Mouse (Mus musculus) neural tube, embryonic 12.5 days (tissue): ENCODE data around the gene Rnf220. TPM values are rescaled to one million over a fixed set of nuclear protein-coding genes. Genes with fewer than 3 reads are reported as not detected.
A peak's percentile ranks its signal among the peaks of the same experiment; 100 is the strongest.

ENCODE experiments used
- ATAC-seq: fragments of 200-750 bp; cut with Nextera tagmentation; 2 replicates; pipeline ENCODE4 v1.8.0; 2017; ENCODE audit warnings: low read depth, mild to moderate bottlenecking, moderate TSS enrichment, moderate library complexity; ENCODE audit not compliant: low FRiP score
- H3K27ac ChIP-seq: fragments of 300-500 bp; sonication (generic); 2 replicates; pipeline ENCODE4 v1.5.1; 2016
- H3K27me3 ChIP-seq: fragments of 300-500 bp; sonication (generic); replicated peaks from 2 replicates; pipeline ENCODE4 v1.6.1; 2016; ENCODE audit warnings: mild to moderate bottlenecking
- H3K36me3 ChIP-seq: fragments of 300-500 bp; sonication (generic); 2 replicates; pipeline ENCODE4 v1.6.1; 2016; ENCODE audit warnings: mild to moderate bottlenecking
- H3K4me1 ChIP-seq: fragments of 300-500 bp; sonication (generic); 2 replicates; pipeline ENCODE4 v1.6.1; 2016
- H3K4me2 ChIP-seq: fragments of 300-500 bp; sonication (generic); replicated peaks from 2 replicates; pipeline ENCODE4 v1.6.1; 2016; ENCODE audit warnings: mild to moderate bottlenecking
- H3K4me3 ChIP-seq: fragments of 300-500 bp; sonication (generic); 2 replicates; pipeline ENCODE4 v1.5.1; 2016
- H3K9ac ChIP-seq: fragments of 300-500 bp; sonication (generic); 2 replicates; pipeline ENCODE4 v1.6.1; 2016; ENCODE audit warnings: mild to moderate bottlenecking
- H3K9me3 ChIP-seq: fragments of 300-500 bp; sonication (generic); 2 replicates; pipeline ENCODE4 v1.6.1; 2016; ENCODE audit warnings: mild to moderate bottlenecking
- WGBS: fragments of 180-500 bp; shearing (Covaris S2); methylation state at CpG from one replicate; pipeline ENCODE4 v1.1.7; 2016; 5-methylcytosine and 5-hydroxymethylcytosine counted together
- polyA plus RNA-seq: library from polyadenylated mRNA; unstranded; fragments of >200 nt; fragmentation: Nextera tagmentation; extraction: Ambion mirVana; gene quantifications from 2 replicates; pipeline ENCODE4 v1.2.1, GENCODE M21; 2016

Rnf220 gene
- polyA plus RNA-seq, 1 experiment from 2014 or later = 111 TPM

DNA sequence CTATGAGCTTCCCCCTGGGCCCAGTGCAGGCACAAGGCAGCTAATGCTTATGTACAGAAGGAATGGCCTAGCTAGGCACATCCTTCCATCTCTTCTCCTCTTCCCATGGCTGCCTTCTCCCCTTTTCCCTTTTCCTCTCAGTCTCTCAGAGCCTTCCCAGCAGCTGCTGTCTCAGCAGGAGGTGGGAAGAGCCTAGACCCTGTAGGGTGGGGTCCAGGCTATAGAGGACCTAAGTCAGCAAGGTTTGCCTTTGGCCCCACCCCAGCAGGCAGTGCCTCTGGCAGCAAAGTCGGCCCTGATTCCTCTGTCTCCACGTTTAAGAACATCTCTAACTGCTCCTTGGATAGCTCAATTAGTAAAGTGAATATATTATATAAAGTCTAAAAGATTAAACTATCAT, 147.5 kb downstream of the Rnf220 start:
- H3K4me1 ChIP-seq = peaks cover 11% of the 10 kb centered on the region
- H3K9me3 ChIP-seq = no peaks in the 10 kb centered on the region
- no peaks in the 10 kb centered on the region for H3K36me3 ChIP-seq
- ATAC-seq = no peak
- H3K27ac ChIP-seq = no peak overlapping the region
- no peak overlapping the region for H3K4me3 ChIP-seq
- no peak overlapping the region for H3K4me2 ChIP-seq
- no peak overlapping the region for H3K9ac ChIP-seq
- WGBS = 42% methylated on average over 2 of the region's 2 CpGs
- H3K27me3 ChIP-seq = peaks cover 49% of the 10 kb centered on the region

DNA sequence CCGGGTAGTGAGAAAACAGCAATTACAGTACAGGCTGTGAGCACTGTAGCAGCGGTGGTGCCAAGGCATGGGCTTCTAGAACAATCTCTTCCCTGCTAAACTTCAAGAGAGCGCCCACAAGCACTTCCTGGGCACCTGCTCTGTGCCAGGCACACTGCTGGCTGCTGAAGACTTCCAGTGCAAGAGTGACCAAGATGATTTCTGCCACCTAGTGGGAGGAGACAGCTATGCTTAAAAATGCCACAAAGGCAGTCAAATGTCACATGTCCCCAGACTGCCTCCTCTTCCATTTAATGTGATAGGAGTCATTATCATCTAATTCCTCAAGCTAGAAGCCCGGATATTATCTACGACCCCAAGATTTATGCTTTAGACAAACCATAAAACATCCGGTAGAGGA, 150.8 kb downstream of the Rnf220 start:
- WGBS = 51% methylated on average over 6 of the region's 6 CpGs

DNA sequence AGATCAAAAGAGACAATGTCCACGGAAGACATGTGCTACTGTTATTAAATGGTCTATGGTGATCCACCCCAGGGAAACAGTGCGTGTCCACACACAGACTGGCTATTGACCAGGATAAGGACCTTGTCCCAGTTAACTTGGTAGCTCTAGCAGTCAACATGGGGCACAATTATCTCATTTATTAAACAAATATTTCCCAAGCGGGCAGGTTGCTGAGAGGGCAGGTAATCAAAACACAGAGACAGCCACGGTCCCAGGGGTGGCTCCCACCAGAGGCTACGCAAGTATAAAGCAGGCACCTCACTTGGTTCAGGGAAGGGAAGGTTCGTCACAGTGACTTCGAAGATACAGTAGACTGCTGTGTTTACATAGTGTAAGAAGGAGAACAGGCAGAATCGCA, 153.5 kb downstream of the Rnf220 start:
- Histone ChIP-seq H3K4me3 (no peak overlapping the region), H3K36me3 (no peaks in the 10 kb centered on the region), H3K4me1 (no peaks in the 10 kb centered on the region), H3K27ac (no peak overlapping the region), H3K9me3 (no peaks in the 10 kb centered on the region), H3K4me2 (no peak overlapping the region), H3K9ac (no peak overlapping the region), H3K27me3 (peaks cover 37% of the 10 kb centered on the region)
- no peak for ATAC-seq
- 73% methylated on average over 8 of the region's 8 CpGs for WGBS

More for the DNA sequence above, 150.8 kb downstream of the Rnf220 start:
- Histone ChIP-seq H3K36me3 (no peaks in the 10 kb centered on the region), H3K4me1 (peaks cover 3% of the 10 kb centered on the region; the same call in 1 of the 2 replicates), H3K4me3 (no peak overlapping the region), H3K9me3 (no peaks in the 10 kb centered on the region), H3K27me3 (peaks cover 34% of the 10 kb centered on the region), H3K4me2 (no peak overlapping the region), H3K9ac (no peak overlapping the region), H3K27ac (no peak overlapping the region)
- 0 out of 2 replicates have a peak, but pooled peaks have one; percentile 29 for ATAC-seq

DNA sequence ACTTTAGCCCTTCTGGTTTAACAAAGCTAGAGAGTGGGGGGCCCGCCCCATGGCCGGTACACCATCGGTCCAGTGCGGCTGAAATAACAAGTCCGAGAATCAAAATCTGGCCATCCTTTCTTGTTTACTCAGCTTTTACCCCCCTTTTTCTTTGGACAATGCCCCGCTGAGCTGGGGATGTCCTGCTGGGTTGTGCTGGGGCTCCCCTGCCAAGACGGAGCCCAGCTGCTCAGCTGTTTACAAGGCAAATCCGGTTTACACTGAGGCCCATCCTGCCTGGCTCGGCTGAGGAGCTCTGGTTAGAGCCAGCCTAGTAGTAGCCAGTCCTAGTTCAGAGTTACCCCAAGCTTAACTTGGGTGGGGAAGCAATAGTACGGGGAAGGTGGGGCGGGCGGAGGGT, 154.1 kb downstream of the Rnf220 start:
- Histone ChIP-seq H3K36me3 (no peaks in the 10 kb centered on the region), H3K27ac (no peak overlapping the region), H3K27me3 (peaks cover 31% of the 10 kb centered on the region), H3K4me3 (no peak overlapping the region), H3K4me2 (no peak overlapping the region), H3K9me3 (no peaks in the 10 kb centered on the region), H3K9ac (no peak overlapping the region), H3K4me1 (no peaks in the 10 kb centered on the region)
- no peak for ATAC-seq
- 37% methylated on average over 12 of the region's 12 CpGs for WGBS

DNA sequence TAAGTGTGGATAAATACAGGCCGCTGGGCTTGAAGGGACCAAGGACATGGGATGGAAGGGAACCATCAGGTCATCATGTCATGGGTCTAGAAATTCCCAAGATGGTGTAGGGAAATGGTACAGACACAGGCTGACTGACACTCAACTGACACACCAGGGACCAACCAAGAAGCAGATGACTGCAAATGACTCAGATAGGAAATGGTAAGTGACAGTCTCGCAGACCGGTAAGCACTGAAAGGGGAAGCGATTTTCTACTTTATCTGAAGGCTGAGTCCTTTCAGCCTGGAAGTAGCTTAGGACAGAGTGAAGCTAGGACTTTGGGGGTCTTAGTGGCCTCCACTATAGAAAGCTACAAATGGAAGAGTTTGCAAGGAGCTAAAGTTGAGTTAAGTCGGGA, 155.6 kb downstream of the Rnf220 start:
- 94% methylated on average over 5 of the region's 5 CpGs for WGBS

DNA sequence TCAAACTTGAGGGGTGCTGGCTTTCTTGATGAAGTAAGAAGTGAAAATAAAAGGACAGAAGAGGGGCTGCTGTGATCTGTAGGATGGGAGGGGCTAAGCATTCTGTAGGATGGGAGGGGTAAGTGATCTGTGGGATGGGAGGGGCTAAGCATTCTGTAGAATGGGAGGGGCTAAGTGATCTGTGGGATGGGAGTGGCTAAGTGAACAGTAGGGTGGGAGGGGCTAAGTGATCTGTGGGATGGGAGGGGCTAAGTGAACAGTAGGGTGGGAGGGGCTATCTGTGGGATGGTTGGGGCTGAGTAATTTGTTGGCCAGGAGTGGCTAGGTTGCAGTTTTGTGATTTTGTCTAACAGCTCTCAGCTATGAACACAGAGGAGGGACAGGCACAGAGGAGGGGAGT, 157.1 kb downstream of the Rnf220 start:
- H3K9ac ChIP-seq = no peak overlapping the region
- no peaks in the 10 kb centered on the region for H3K9me3 ChIP-seq
- no peaks in the 10 kb centered on the region for H3K36me3 ChIP-seq
- no peak overlapping the region for H3K4me2 ChIP-seq
- H3K27ac ChIP-seq = no peak overlapping the region
- H3K4me1 ChIP-seq = no peaks in the 10 kb centered on the region
- ATAC-seq = no peak
- no peak overlapping the region for H3K4me3 ChIP-seq
- H3K27me3 ChIP-seq = peaks cover 44% of the 10 kb centered on the region

More for the DNA sequence above, 155.6 kb downstream of the Rnf220 start:
- Histone ChIP-seq H3K4me3 (no peak overlapping the region), H3K4me1 (no peaks in the 10 kb centered on the region), H3K9ac (no peak overlapping the region), H3K27me3 (peaks cover 35% of the 10 kb centered on the region), H3K9me3 (no peaks in the 10 kb centered on the region), H3K36me3 (no peaks in the 10 kb centered on the region), H3K27ac (no peak overlapping the region), H3K4me2 (no peak overlapping the region)
- ATAC-seq = no peak

DNA sequence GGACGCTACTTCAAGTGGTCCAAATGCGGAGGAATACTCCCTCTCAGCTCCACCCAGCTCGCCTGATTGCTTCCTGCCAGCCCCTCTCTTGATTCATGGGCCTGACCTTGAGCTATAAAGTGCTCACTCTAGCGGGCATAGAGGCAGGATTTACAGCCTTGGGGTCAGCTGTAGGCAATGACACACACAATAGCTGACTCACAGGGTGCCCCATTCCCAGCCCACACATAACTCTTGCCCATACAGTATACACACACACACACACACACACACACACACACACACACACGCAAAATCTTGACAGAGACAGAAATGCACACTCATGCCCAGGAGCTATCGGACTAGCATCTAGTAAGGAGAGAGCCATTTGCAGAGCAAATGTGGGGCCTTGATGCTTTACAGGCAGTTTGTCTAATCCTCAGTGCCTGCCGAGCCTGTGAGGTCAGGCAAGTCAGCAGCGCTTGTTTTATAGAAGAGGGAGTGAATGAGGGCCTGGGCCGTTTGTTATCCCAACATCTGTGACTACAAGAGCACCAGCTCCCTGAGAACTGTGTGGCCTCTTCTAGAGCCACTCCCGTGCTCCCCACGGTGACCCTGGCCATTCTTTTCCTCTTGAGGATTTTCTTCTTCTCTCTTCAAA, 165.9 kb downstream of the Rnf220 start:
- Histone ChIP-seq H3K4me1 (peaks cover 22% of the 10 kb centered on the region), H3K27me3 (peaks cover 80% of the 10 kb centered on the region), H3K9me3 (no peaks in the 10 kb centered on the region), H3K4me2 (peak overlapping the region; percentile 16; the same call in 1 of the 2 replicates), H3K4me3 (no peak overlapping the region), H3K36me3 (no peaks in the 10 kb centered on the region), H3K9ac (no peak overlapping the region), H3K27ac (no peak overlapping the region)
- ATAC-seq = peak; percentile 77
- WGBS = 4% methylated on average over 11 of the region's 11 CpGs

DNA sequence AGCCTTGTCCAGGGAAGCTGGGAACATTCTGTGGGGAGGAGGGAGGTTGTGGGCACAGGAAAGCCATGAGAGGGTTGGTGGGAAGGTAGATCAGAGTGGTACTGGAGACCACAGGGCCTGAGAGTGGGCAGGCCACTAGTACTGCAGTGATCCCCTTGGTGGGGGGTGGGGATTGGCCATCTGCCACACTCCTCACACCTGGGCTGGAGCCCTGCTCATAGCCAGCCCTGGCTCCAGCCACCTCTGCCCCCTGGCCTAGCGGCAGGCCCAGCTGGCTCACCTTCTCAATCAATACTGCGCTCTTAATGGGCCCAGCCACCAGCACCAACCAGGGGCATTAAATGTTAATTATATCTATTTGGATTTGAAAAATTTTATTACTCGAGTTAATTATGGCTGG, 166.7 kb downstream of the Rnf220 start:
- H3K9me3 ChIP-seq = no peaks in the 10 kb centered on the region
- H3K27ac ChIP-seq = no peak overlapping the region
- no peak overlapping the region for H3K9ac ChIP-seq
- no peak overlapping the region for H3K4me3 ChIP-seq
- H3K4me2 ChIP-seq = no peak overlapping the region
- 23% methylated on average over 3 of the region's 3 CpGs for WGBS
- H3K36me3 ChIP-seq = no peaks in the 10 kb centered on the region
- ATAC-seq = peak; percentile 57; the same call in 1 of the 2 replicates
- H3K27me3 ChIP-seq = peaks cover 80% of the 10 kb centered on the region
- H3K4me1 ChIP-seq = peaks cover 22% of the 10 kb centered on the region

DNA sequence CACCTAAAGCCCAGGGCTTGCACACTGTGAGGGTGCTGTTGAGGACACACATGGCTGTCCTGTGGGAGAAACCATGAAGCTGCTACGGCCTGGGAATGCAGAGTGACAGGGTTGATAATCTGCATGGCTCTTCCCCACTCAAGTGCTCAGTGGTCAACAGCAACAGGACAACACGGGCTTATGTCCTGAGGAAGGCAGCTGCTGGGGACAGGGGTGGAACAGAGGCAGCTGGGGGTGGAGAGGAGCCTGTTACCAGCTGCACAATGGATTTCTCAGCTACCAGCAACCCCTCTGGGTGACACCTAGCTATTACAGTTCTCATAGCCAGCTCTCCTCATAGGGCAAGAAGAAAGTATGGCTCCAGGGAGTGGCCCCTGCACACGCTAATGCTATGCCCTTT, 169.9 kb downstream of the Rnf220 start:
- Histone ChIP-seq H3K4me3 (no peak overlapping the region), H3K9me3 (no peaks in the 10 kb centered on the region), H3K4me1 (peaks cover 40% of the 10 kb centered on the region), H3K27me3 (peaks cover 84% of the 10 kb centered on the region), H3K9ac (no peak overlapping the region), H3K27ac (no peak overlapping the region), H3K36me3 (no peaks in the 10 kb centered on the region), H3K4me2 (no peak overlapping the region)
- WGBS = 80% methylated on average over 3 of the region's 3 CpGs
- no peak for ATAC-seq

DNA sequence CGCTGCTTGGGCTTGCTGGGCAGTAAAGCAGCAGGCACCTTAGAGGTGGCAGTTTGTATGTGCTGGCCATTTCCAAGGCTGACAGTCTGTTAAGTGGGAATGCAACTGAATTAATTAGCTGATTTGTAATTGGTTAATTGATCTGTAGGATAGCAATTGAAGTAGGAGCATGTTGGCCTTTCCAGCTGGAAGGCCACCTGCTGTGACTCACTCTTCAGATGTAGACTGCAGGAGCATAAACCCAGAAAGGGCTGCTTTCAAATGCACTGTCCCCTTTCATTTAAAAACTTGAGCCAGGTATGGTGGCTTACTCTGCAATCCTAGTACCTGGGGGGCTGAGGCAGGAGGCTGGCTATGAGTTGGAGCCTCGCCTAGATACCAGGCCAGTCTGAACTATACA, 171.8 kb downstream of the Rnf220 start:
- Histone ChIP-seq H3K4me2 (no peak overlapping the region), H3K36me3 (no peaks in the 10 kb centered on the region), H3K27me3 (peaks cover 89% of the 10 kb centered on the region), H3K9me3 (no peaks in the 10 kb centered on the region), H3K9ac (no peak overlapping the region), H3K27ac (no peak overlapping the region), H3K4me1 (peaks cover 23% of the 10 kb centered on the region), H3K4me3 (no peak overlapping the region)
- WGBS = 60% methylated on average over 2 of the region's 2 CpGs
- no peak for ATAC-seq

DNA sequence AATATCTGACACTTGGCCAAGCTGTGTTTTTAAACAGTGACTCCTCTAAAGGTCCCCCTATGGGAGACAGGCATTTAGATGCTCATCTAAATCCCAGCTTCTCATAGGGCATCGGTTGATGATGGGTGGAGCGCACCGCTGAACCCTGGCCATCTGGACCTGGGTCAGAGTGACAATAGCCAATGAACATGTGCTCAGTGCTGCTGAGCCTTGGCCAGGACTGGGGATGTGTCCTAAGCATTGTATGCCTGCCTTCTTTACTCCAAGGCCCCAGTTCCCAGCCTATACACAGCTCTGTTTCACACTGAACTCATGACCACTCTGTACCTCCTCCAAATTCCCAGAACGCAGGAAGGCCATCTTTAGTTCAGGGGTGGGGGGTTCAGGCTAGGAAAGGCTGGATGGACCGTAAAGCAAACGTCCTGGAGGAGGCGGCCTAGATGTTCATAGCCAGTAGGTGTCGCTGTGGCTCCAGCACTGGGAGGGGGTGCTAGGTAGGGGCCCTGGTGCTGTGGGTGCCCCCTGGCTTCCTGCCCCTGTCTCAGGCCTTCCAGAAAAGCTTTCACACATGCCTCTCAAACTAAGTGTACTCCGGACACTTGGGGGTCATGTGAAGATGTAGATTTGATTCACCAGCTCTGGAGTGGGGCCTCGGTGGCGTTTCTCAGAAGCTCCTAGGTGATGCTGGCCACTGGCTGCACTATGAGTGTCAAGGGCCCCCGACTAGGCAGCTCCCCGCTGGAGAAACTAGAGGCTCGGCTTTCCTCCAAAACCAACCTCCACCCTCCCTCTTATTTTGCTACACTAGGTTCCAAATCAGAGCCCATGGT, 173.1 kb downstream of the Rnf220 start:
- H3K36me3 ChIP-seq = no peaks in the 10 kb centered on the region
- no peak overlapping the region for H3K4me2 ChIP-seq
- no peak overlapping the region for H3K4me3 ChIP-seq
- H3K4me1 ChIP-seq = peaks cover 19% of the 10 kb centered on the region
- ATAC-seq = no peak
- 14% methylated on average over 14 of the region's 14 CpGs for WGBS
- H3K27me3 ChIP-seq = peaks cover 84% of the 10 kb centered on the region
- H3K9ac ChIP-seq = no peak overlapping the region
- no peaks in the 10 kb centered on the region for H3K9me3 ChIP-seq
- no peak overlapping the region for H3K27ac ChIP-seq

DNA sequence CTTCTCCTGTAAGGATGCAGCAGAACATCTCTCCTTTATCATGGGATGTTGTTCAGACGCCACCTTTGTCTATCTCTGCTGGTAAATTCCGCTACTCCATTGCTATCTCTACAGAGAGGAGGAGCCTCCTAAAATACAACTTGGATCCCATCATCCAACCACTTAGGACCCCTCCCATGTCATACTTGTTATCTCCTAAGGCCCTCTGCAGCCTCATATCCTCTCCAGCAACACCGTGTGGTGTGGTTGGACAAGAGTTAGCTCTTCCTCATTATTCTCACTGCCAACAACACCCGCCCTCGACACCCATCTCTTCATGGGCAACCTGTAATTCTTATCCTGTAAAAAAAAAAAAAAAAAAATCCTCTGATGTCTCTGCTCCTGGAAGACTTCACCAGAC, 175.8 kb downstream of the Rnf220 start:
- Histone ChIP-seq H3K9ac (no peak overlapping the region), H3K27ac (no peak overlapping the region), H3K27me3 (peaks cover 75% of the 10 kb centered on the region), H3K4me3 (no peak overlapping the region), H3K4me2 (no peak overlapping the region), H3K9me3 (no peaks in the 10 kb centered on the region), H3K36me3 (no peaks in the 10 kb centered on the region), H3K4me1 (peaks cover 44% of the 10 kb centered on the region)
- no peak for ATAC-seq
- 90% methylated on average over 5 of the region's 5 CpGs for WGBS
